Mouse (Mus musculus) MN1 (cell line): ENCODE results near the gene Gm10488.
"Not testable (repeated sequence)": the region's sequence is repeated elsewhere in the genome, so short reads cannot be mapped to it uniquely, and the experiment has no call there.

Experiments
- DNase-seq: peaks from one replicate; pipeline ENCODE4 v3.0.0-alpha.2; 2016; ENCODE audit warnings: low spot score

Gene Gm10488

DNA sequence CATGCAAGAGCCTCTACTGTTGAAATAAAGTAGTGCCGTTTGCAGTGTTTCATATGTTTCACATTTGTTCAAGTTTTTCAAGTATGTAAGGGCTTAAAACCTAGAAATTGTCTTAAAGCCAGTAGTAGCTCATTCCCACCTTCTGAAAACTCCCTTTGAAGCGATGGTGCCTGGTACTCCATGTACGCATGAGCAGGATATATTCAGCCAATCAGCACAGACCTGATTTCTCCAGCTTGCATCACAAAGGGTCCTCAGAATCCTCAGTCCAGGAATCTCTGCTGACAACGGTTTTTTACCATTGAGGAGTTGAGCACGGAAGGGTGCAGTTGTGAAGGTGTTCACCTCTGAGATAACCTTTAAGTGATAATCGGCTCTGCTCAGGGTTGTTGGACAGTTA, at the start of gene Gm10488:
Gene Gm10488, plus strand, starts transcription at position 301 of the 400 bp plus-strand sequence.
- not testable (repeated sequence) for DNase-seq
